22 mouse cellular contexts compared by ENCODE assay signal in the genomic region with DNA sequence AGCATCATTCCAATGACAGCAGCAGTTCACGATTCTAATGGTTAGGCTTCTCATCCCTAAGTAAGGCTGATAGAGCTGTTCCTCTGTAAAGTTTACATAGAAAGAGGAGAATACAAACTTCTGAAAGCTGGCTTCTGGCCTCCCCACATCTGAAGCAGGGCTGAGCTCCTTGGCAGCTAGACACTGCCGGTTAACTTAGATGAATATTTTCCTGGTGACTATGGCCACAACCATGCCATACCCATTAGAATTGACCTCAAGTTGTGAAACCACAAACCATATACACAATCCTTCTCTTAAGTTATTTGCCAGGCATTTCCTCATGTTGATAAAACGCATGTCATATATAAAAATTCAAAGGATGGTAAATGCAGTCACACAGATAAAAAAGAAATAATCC.
"Had no signal": no experiment of that assay in that cellular context is flagged by ENCODE, and none has a peak within 500 bp of the region (broad histone marks: within the 10 kb centered on the region; RNA-seq: fewer than 3 reads in every experiment).

No protein-coding gene starts in this region.

- H3K9me3 ChIP-seq: lung, embryonic 15.5 days; megakaryocyte, embryonic 14.5 days; midbrain, embryonic 13.5 days; midbrain, embryonic 15.5 days; neural tube, embryonic 13.5 days; neural tube, embryonic 15.5 days; stomach, embryonic 15.5 days had no signal

- H3K36me3 ChIP-seq: lung, embryonic 15.5 days; midbrain, embryonic 13.5 days; midbrain, embryonic 15.5 days; neural tube, embryonic 13.5 days; neural tube, embryonic 15.5 days; stomach, embryonic 15.5 days had no signal

- H3K4me3 ChIP-seq: lung, embryonic 15.5 days; megakaryocyte, embryonic 14.5 days; midbrain, embryonic 13.5 days; midbrain, embryonic 15.5 days; myocyte; neural tube, embryonic 13.5 days; neural tube, embryonic 15.5 days; stomach, embryonic 15.5 days had no signal

- DNase-seq: liver, postnatal 0 days; lung, adult 2 months; lung, postnatal 14 days; lung, postnatal 36 days; retina, postnatal 1 day; right cerebral cortex, adult 18-20 months; right cerebral cortex, postnatal 14 days; thymus, adult 2 months; thymus, postnatal 25 days; thymus, postnatal 4 days had no signal

- H3K27me3 ChIP-seq: lung, embryonic 15.5 days; megakaryocyte, embryonic 14.5 days; midbrain, embryonic 13.5 days; midbrain, embryonic 15.5 days; neural tube, embryonic 13.5 days; neural tube, embryonic 15.5 days; stomach, embryonic 15.5 days had no signal

- H3K4me1 ChIP-seq: lung, embryonic 15.5 days; megakaryocyte, embryonic 14.5 days; midbrain, embryonic 13.5 days; midbrain, embryonic 15.5 days; neural tube, embryonic 13.5 days; neural tube, embryonic 15.5 days; stomach, embryonic 15.5 days had no signal

- H3K27ac ChIP-seq: lung, embryonic 15.5 days; macrophage; midbrain, embryonic 13.5 days; midbrain, embryonic 15.5 days; neural tube, embryonic 13.5 days; neural tube, embryonic 15.5 days; stomach, embryonic 15.5 days; stomach, postnatal 0 days had no signal

- ATAC-seq: liver, postnatal 0 days; lung, postnatal 0 days; midbrain, embryonic 13.5 days; midbrain, embryonic 15.5 days had no signal

- H3K4me2 ChIP-seq: lung, embryonic 15.5 days; midbrain, embryonic 11.5 days; midbrain, embryonic 13.5 days; midbrain, embryonic 15.5 days; neural tube, embryonic 13.5 days; neural tube, embryonic 15.5 days; stomach, embryonic 15.5 days had no signal

- H3K9ac ChIP-seq: liver, postnatal 0 days; lung, embryonic 15.5 days; midbrain, embryonic 13.5 days; midbrain, embryonic 15.5 days; neural tube, embryonic 13.5 days; neural tube, embryonic 15.5 days; stomach, embryonic 15.5 days had no signal
